Mouse (Mus musculus) urinary bladder, postnatal 36 days (tissue): ENCODE data around the gene Tgfb2.

Experiments
- DNase-seq, 2 experiments: peaks; one replicate each; pipeline ENCODE4 v3.0.0; 2022; ENCODE audit warnings: low spot score in 2 of 2, mixed read lengths in 1 of 2

The Tgfb2 gene

GRCm38 (mm10) chr1:186702391-186703255 lies 3.2 kb downstream of the Tgfb2 start:
- DNase-seq = no peak

- no peak for DNase-seq
Observed at GRCm38 (mm10) chr1:186701206-186701905, 4.4 kb downstream of the Tgfb2 start.

GRCm38 (mm10) chr1:186700496-186700895 lies 5.3 kb downstream of the Tgfb2 start:
- DNase-seq = no peak

- DNase-seq = peak in 1 of 2 experiments; percentile 19
Observed at GRCm38 (mm10) chr1:186698583-186699338, 7.0 kb downstream of the Tgfb2 start.

- DNase-seq = no peak
Observed at GRCm38 (mm10) chr1:186696231-186696630, 9.6 kb downstream of the Tgfb2 start.

- DNase-seq = peak in 1 of 2 experiments; percentile 14
Observed at GRCm38 (mm10) chr1:186695361-186695760, 10.4 kb downstream of the Tgfb2 start.

GRCm38 (mm10) chr1:186692370-186692769 lies 13.4 kb downstream of the Tgfb2 start:
- no peak for DNase-seq

- no peak for DNase-seq
Observed at GRCm38 (mm10) chr1:186691708-186692107, 14.1 kb downstream of the Tgfb2 start.

GRCm38 (mm10) chr1:186684041-186684440 lies 21.7 kb downstream of the Tgfb2 start:
- DNase-seq = no peak

GRCm38 (mm10) chr1:186682606-186683005 lies 23.2 kb downstream of the Tgfb2 start:
- no peak for DNase-seq

GRCm38 (mm10) chr1:186677614-186678013 lies 28.2 kb downstream of the Tgfb2 start:
- no peak for DNase-seq

- DNase-seq = no peak
Observed at GRCm38 (mm10) chr1:186676199-186676598, 29.6 kb downstream of the Tgfb2 start.

GRCm38 (mm10) chr1:186675263-186675662 lies 30.5 kb downstream of the Tgfb2 start:
- DNase-seq = no peak

GRCm38 (mm10) chr1:186674621-186675020 lies 31.2 kb downstream of the Tgfb2 start:
- no peak for DNase-seq

GRCm38 (mm10) chr1:186673166-186673565 lies 32.6 kb downstream of the Tgfb2 start:
- DNase-seq = no peak

GRCm38 (mm10) chr1:186663412-186663811 lies 42.4 kb downstream of the Tgfb2 start:
- no peak for DNase-seq

- DNase-seq = no peak
Observed at GRCm38 (mm10) chr1:186662996-186663395, 42.8 kb downstream of the Tgfb2 start.

- DNase-seq = no peak
Observed at GRCm38 (mm10) chr1:186661206-186661921, 44.4 kb downstream of the Tgfb2 start.

GRCm38 (mm10) chr1:186658783-186659182 lies 47.0 kb downstream of the Tgfb2 start:
- DNase-seq = no peak

- no peak for DNase-seq
Observed at GRCm38 (mm10) chr1:186657559-186658219, 48.1 kb downstream of the Tgfb2 start.
